Mouse (Mus musculus) splenic B cell, adult 2 months (primary cell): ENCODE results near the gene Heatr6.

Source experiments
- DNase-seq: peaks from one replicate; pipeline ENCODE4 v3.0.0-alpha.2; 2011; ENCODE audit warnings: low read depth, low spot score
- H3K27me3 ChIP-seq: 2 replicates; pipeline ENCODE4 v1.6.1; 2012; ENCODE audit warnings: mild to moderate bottlenecking, low read length, moderate library complexity, mixed read lengths; ENCODE audit not compliant: control insufficient read depth, poor library complexity, insufficient read depth, severe bottlenecking
- H3K36me3 ChIP-seq: 2 replicates; pipeline ENCODE4 v1.6.1; 2012; ENCODE audit warnings: mild to moderate bottlenecking, low read length, moderate library complexity, mixed read lengths; ENCODE audit not compliant: control insufficient read depth, poor library complexity, insufficient read depth, severe bottlenecking

Gene Heatr6

DNA sequence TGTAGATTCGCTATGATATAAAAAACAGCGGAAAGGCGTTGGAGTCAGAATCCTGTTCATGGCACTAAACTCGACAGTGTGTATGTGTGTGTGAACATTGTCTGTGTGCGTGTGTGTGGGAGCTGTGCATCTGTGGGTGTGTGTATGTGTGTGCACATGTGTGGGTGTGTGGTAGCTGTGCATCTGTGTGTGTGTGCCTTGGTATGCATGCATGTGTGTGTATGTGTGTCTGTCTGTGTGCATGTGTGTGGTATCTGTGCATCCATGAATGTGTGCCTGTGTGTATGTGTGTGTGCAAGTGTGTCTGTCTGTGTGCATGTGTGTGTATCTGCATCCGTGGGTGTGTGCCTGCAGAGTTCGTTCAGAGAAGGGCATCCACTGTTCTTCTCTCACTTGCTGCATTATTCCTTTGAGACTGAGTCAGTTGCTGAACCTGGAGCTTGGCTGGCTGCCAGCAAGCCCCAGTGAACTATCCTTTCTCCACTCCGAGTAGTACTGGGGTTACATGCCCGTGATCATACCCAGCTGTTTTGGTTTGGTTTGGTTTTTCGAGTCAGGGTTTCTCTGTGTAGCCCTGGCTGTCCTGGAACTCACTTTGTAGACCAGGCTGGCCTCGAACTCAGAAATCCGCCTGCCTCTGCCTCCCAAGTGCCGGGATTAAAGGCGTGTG is 30.6 kb downstream of the Heatr6 start:
- no peak for DNase-seq
- peaks cover 17% of the 10 kb centered on the region for H3K36me3 ChIP-seq
- no peaks in the 10 kb centered on the region for H3K27me3 ChIP-seq

DNA sequence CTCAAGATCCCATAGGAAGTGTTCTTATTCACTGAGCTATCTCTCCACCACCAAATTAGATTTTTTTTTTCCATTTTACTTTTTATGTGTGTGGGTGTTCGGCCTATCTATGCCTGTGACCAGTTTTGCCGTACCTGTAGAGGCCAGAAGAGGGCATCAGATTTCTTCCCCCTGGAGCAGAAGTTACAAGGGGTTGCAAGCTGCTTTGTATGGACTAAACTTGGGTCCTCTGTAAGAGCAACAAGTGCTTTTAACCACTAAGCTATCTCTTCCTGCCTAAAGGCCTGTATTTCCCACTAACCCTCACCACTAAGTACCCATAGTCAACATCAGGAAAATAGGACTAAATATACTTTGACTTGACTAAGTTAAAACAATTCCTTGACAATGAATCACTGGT is 31.2 kb downstream of the Heatr6 start:
- peaks cover 15% of the 10 kb centered on the region for H3K36me3 ChIP-seq

DNA sequence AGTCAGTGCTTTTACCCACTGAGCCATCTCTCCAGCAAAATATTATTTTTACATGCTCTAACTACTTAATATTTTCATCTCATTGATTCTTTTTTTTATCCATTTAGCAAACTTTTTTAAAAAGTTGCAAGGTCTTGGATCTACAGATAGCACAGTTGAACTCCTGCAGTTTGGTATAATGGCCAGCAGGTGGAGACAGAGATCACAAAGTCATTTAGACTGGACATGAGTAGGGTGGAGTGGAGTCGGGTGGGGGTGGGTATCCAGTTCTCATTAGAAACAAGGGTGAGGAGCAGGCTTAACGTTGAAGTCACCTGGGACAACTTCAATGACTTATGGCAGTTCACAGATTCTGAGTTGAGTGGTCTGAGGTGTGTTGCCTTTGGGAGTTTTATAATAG is 31.9 kb downstream of the Heatr6 start:
- H3K36me3 ChIP-seq = peaks cover 11% of the 10 kb centered on the region
- peak; percentile 80 for DNase-seq
- no peaks in the 10 kb centered on the region for H3K27me3 ChIP-seq

More for the DNA sequence above, 31.2 kb downstream of the Heatr6 start:
- H3K27me3 ChIP-seq = no peaks in the 10 kb centered on the region
- peak; percentile 38 for DNase-seq

DNA sequence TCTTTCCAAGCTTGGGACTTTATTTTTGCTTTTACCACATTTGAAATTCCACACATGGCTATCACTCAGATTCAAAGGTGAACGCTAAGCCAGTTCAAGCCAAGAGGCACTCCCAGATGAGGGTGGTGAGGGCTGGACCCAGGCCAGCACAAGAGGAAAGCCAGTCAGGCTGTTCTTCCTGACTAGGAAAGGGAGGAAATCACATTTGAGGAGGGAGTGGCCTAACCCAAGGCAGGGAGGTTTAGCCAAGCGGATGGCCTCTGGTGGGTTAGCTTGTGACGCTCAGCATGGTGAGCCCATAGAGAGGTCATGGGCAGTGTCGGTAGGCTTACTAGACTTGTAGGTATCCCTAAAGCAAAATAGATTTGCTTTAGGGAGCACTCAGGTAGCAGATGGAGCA is 33.3 kb downstream of the Heatr6 start:
- no peaks in the 10 kb centered on the region for H3K27me3 ChIP-seq
- H3K36me3 ChIP-seq = peaks cover 4% of the 10 kb centered on the region
- no peak for DNase-seq

DNA sequence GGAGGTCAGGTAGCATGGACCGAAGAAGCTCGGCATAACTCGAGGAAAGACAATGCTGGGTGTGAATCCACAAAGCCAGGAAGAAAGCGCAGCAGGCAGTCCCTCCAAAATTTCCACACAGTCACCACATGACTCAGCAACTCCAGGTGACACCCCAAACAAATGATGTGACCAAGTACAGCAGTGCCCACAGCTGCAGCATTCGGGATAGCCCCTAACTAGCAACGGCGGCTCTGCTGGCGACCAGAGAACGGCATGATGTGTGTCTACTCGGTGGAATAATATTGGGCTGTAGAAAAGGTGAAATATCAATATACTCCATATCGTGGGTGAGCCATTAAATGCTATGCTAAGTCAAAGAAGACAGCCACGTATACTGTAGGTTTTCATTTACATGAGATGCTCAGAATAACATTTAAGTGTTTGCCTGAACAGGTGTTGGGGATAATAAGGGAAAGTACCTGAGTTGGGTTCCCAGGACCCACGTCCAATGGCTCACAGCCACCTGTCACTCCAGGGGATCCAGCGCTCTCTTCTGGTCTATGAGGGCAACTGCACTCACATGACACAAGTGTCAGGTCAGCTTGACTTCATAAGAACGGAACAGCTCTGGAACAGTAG is 34.0 kb downstream of the Heatr6 start:
- peaks cover 4% of the 10 kb centered on the region for H3K36me3 ChIP-seq
- peak; percentile 29 for DNase-seq
- H3K27me3 ChIP-seq = no peaks in the 10 kb centered on the region

DNA sequence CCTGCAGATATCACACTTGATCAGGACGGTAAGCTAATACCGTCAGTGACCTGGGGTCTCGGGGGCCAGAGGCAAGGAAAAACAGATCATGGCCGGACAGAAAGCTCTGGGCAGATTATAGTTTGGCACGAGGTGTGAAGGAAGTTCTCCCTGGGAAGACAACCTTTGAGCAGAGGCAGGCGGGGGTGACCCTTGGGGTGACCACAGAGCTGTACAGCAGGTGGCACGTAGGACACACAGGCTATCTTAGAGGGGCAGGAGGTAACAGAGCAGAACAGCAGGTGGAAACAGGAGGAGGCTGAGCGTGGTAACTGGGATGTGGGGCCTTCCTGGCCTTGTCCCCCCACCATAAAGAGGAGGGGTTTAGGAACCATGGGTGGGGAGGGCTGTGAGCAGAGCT is 34.8 kb downstream of the Heatr6 start:
- Histone ChIP-seq H3K27me3 (no peaks in the 10 kb centered on the region), H3K36me3 (no peaks in the 10 kb centered on the region; the same call in 1 of the 2 replicates)
- DNase-seq = no peak

DNA sequence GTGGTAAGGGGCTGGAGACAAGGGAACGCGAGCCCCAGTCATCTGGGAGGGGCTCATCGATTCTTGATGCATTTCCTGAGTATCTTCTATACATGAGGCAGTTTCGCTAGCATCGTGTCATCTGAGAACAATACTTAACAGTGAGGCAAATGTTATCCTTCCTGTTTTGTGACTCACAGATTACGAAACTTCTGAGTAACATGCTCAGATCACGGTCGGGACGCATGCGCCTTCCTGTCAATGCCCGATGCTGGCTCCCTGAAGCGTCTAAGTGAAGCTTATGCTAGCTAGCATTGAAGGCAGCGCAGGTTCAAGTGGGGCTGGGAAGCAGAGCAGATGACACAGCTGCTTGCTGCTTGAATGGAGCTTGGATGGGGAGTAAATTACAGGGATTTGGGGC is 35.8 kb downstream of the Heatr6 start:
- Histone ChIP-seq H3K36me3 (no peaks in the 10 kb centered on the region), H3K27me3 (no peaks in the 10 kb centered on the region)
- DNase-seq = peak; percentile 83

DNA sequence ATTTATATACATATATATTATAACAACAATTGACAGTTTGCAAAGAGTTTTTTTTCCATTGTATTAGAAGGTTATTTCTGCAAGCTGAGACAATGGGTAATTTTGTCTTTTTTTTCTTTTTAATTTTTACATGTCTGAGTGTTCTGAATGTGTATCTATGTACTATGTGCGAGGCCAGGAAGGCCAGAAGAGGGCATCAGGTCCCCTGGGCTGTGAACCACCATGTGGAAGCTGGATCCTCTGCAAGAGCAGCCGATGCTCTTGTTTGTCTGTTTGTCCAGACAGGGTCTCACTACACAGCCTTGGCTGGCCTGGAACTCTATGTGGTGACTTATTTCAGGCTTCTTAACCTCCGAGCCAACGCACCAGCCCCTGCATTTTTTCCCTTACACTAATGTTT is 37.6 kb downstream of the Heatr6 start:
- DNase-seq = no peak
- Histone ChIP-seq H3K27me3 (no peaks in the 10 kb centered on the region), H3K36me3 (no peaks in the 10 kb centered on the region)

DNA sequence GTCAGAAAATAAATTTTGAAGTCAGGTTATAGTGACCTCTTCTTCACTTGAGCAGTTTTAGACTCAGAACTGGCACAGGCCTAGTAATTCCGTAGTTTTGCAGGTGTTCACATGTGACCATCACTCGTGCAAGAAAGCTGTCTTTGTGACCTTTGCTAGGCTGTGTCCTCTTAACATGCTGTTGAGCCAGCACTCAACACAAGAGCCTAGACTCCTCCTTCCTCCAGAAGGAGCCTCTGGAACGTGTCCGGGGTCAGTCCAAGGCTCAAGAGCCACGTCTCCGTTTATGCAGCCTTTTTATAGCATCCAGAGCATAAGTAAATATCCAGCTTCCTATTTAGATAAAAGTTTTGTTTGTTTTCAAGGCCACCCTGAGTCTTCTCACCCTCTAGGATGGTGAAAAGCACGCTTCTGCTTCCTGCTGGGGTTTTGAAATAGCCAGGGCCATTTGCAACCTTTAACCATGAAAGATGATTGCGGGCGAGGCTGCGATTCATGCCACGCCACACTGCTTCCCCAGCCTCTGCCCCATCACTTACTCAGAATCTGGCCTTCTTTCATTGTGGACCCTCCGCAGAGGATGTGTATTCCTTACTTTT is 38.9 kb downstream of the Heatr6 start:
- H3K36me3 ChIP-seq = no peaks in the 10 kb centered on the region
- DNase-seq = no peak
- no peaks in the 10 kb centered on the region for H3K27me3 ChIP-seq

DNA sequence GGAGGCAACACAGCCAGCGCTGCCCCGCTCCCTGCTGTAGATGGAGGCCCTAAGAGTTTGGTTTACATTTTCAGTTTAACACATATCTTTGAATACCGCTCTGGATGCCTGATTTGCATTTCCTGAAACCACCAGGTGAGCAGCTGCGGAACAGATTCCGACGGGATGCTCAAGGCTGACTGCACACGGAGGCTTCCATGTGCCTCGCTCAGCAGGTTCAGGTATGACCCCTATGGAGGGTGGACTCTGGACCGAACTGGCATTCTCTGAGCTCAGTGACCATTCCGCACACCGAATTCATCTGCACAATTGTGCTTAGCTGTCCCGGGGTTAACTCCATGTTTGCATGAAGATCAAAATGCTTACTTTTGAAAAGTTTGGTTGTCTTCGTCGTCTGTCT is 39.8 kb downstream of the Heatr6 start:
- Histone ChIP-seq H3K27me3 (no peaks in the 10 kb centered on the region), H3K36me3 (no peaks in the 10 kb centered on the region)
- no peak for DNase-seq

DNA sequence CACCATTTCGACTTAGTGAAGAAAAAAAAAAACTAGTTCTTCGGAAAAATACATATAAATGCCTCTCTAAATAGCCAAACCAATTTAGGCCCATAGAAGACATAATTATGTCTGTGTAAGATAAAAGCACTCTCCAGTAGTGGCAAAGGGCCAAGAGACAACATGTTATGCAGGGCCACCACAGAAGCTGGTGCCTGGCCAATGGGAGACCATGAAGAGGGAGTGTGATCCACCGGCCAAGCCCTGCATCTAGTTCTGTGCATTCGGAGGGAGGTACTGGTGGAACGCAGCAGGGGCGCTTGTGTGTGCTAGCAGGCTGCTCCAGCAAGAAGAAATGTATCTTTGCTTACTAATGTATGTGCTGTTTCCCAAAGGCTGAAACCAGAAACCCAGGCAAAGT is 42.6 kb downstream of the Heatr6 start:
- DNase-seq = no peak
- H3K27me3 ChIP-seq = no peaks in the 10 kb centered on the region
- H3K36me3 ChIP-seq = no peaks in the 10 kb centered on the region

DNA sequence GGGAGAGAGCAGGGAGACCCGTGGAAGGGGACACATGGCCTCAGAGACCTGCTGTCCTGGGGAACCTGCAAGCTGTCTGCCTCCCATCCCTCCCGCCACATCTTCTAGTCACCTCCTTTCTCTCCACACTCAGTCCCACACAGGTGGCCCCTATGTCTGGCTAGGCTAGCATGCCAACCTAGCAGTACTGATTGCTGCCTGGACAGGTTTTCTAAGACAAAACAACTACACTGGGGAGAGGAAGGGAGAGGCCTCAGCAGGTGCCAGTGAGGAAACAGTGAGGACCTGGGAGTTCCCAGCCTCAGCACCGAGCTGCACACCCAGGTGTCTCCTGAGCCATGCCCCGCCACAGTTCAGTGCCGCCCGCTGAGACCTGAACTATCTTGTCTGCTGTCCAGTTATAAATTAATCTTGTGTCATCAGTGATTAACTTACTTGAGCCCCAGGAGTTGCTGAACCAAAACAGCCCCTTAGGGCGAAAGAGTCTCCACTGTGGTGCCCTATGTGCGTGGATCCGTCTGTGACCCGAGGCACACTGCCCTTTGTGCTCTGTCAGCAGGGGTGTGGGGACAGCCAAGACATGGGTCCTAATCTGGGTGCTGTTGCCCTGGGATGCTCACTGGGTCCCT is 43.6 kb downstream of the Heatr6 start:
- Histone ChIP-seq H3K36me3 (no peaks in the 10 kb centered on the region), H3K27me3 (no peaks in the 10 kb centered on the region)
- DNase-seq = no peak

DNA sequence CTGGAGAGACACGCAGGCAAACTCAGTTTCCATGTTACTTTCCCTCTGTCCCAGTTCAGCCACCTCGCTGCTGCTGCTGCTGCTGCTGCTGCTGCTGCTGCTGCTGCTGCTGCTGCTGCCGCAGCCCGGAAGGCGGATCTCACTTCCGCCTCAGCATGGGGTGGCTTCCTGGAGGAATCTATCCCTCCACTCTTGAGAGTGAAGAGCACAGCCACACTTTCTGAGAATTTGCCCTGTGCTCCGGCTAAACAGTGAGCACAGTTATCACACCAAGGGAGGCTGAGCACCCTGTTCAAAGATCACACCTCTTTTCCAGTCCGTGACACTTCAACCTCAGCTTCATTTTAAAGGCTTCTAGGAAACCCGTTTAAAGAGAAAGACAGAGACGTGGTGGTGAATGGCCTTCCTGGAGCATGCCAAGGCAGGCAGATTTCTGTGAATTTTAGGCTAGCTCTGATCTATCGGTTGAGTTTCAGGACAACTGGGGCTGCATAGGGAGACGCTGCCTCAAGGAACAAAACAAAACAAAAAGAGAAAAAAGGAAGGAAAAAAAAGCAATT is 46.5 kb downstream of the Heatr6 start:
- H3K27me3 ChIP-seq = no peaks in the 10 kb centered on the region
- no peaks in the 10 kb centered on the region for H3K36me3 ChIP-seq
- DNase-seq = no peak

DNA sequence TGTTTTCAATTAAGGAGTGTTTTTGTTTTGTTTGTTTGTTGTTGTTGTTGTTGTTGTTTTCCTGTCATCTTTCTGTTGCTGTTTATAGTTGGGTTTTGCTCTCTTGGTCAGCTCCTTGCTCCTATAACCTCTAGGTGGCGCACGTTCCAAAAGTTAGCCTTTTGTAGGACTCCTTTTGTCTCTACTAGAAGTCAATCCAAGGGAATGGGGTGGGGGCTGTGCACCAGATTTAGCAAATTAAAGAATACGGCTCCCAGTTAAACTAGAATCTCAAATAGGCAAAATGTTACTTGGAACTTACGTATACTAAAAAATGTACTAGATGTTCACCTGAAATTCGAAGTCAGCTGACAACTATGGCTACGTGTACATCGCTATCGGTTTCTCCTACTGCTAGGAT is 48.7 kb downstream of the Heatr6 start:
- peak; percentile 53 for DNase-seq
- H3K27me3 ChIP-seq = no peaks in the 10 kb centered on the region

DNA sequence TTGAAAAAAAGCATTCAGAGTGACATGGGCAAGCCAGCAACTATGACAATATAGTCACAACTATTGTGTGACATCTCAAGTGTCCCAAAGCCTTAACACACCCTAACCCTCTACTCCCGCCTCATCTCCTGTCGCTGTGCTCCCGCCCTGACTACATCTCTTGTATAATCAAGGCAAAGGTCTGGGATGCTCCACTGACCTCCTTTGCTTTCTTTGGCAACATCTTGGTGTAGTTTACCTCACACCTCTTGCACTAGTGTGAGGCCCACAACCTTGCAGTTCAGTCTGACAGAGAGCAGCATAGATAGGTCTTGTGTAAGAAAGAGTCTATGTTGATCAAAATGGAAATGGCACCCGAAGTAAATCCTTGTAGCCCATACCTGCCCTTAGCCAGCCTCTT is 49.1 kb downstream of the Heatr6 start:
- Histone ChIP-seq H3K36me3 (no peaks in the 10 kb centered on the region), H3K27me3 (no peaks in the 10 kb centered on the region)
- DNase-seq = no peak

More for the DNA sequence above, 48.7 kb downstream of the Heatr6 start:
- no peaks in the 10 kb centered on the region for H3K36me3 ChIP-seq
